Mouse (Mus musculus): ENCODE results near the gene Crnn.

The Crnn gene

GRCm38 (mm10) chr3:93162996-93163592, 18.5 kb downstream of the Crnn start:
- Histone ChIP-seq H3K36me3 (ENCODE audit: insufficient read depth, low read length) (no peaks in the 10 kb centered on the region), H3K4me1 (replicated peaks; ENCODE audit: low read depth, low read length) (no peaks in the 10 kb centered on the region), H3K9me3 (ENCODE audit: low read length) (peaks cover 45% of the 10 kb centered on the region), H3K27me3 (ENCODE audit: insufficient read depth, low read length) (no peaks in the 10 kb centered on the region), H3K4me3 (replicated peaks; ENCODE audit: low read length) (no peak overlapping the region)
- no peak for TF ChIP-seq POU5F1 (IDR thresholded peaks at IDR 0.05; ENCODE audit: borderline replicate concordance, low read length)
- TF ChIP-seq CTCF (conservative IDR thresholded peaks at IDR 0.05; ENCODE audit: low read length) = no peak
- peak; percentile 72; the same call in 1 of the 2 replicates for TF ChIP-seq NANOG (IDR thresholded peaks at IDR 0.05; ENCODE audit: borderline replicate concordance, low read length)

GRCm38 (mm10) chr3:93180856-93181255, 36.3 kb downstream of the Crnn start:
- no peaks in the 10 kb centered on the region for H3K36me3 ChIP-seq (ENCODE audit: insufficient read depth, low read length)
- no peaks in the 10 kb centered on the region for H3K4me1 ChIP-seq (replicated peaks; ENCODE audit: low read depth, low read length)
- TF ChIP-seq CTCF (conservative IDR thresholded peaks at IDR 0.05; ENCODE audit: low read length) = no peak
- no peak for TF ChIP-seq NANOG (IDR thresholded peaks at IDR 0.05; ENCODE audit: borderline replicate concordance, low read length)
- TF ChIP-seq POU5F1 (IDR thresholded peaks at IDR 0.05; ENCODE audit: borderline replicate concordance, low read length) = no peak
- no peak overlapping the region for H3K4me3 ChIP-seq (replicated peaks; ENCODE audit: low read length)
- H3K9me3 ChIP-seq (ENCODE audit: low read length) = peaks cover 32% of the 10 kb centered on the region
- no peaks in the 10 kb centered on the region for H3K27me3 ChIP-seq (ENCODE audit: insufficient read depth, low read length)

DNA sequence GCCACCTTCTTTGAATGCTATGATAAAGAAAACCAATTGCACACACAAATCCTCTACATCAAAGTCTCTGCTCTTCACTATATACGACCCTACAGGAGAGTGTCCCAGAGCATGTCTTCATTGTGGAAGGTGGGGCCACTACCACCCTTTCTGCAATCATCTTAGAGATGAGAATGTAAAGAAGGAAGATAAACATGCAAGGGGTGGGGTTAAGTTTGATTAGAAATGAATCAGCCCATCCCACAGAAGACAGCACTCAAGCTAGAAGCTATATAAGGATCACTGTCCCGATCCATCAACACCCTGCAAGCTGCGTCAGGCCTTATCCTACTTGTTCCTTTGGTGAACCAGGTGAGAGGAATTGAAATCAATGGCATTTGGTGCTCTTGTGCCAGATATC, 52.4 kb downstream of the Crnn start, which contains the start of gene Flg2:
TSS of gene Flg2 (plus strand) at position 301 of the 400 bp plus-strand sequence.
- Histone ChIP-seq H3K9me3 (ENCODE audit: low read length) (peaks cover 38% of the 10 kb centered on the region), H3K4me3 (replicated peaks; ENCODE audit: low read length) (no peak within 1 kb of the TSS), H3K4me1 (replicated peaks; ENCODE audit: low read depth, low read length) (no peaks in the 10 kb centered on the region), H3K36me3 (ENCODE audit: insufficient read depth, low read length) (no peaks in the 10 kb centered on the region), H3K27me3 (ENCODE audit: insufficient read depth, low read length) (no peaks in the 10 kb centered on the region)
- TF ChIP-seq CTCF (conservative IDR thresholded peaks at IDR 0.05; ENCODE audit: low read length) (no peak), POU5F1 (IDR thresholded peaks at IDR 0.05; ENCODE audit: borderline replicate concordance, low read length) (no peak), NANOG (IDR thresholded peaks at IDR 0.05; ENCODE audit: borderline replicate concordance, low read length) (no peak)
